Mouse (Mus musculus): ENCODE results near the gene Tmem60. TPM values are rescaled to one million over a fixed set of nuclear protein-coding genes. Genes with fewer than 3 reads are reported as not detected.

Tmem60 gene
- polyA plus RNA-seq, 1 experiment from 2014 or later: 44.6 TPM

DNA sequence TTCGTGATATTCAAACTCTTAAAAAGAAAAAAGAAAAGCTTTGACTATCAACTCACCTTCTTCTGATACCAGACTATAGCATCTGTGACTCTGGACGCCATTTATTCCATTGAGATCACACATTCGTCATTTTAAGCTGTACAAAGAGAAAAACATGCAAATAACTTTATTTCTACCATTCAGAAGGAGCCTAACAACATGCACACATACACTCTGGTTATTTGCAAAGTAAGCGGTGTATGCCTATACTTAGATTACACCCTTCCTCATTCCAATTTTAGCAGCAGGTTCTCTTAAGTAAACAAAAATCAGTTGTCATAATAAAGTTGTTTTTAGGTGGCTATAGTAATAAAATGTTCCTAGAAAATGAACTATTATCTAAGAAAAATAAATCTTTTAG, 26.9 kb upstream of the Tmem60 start:
- Histone ChIP-seq H3K27me3 (ENCODE audit: control insufficient read depth, insufficient read depth, low read length) (no peaks in the 10 kb centered on the region), H3K36me3 (ENCODE audit: control insufficient read depth, insufficient read depth, low read length) (no peaks in the 10 kb centered on the region), H3K9ac (ENCODE audit: low read length) (no peak overlapping the region), H3K4me2 (replicated peaks; ENCODE audit: low read depth) (no peak overlapping the region), H3K4me3 (ENCODE audit: low read depth, low read length) (no peak overlapping the region), H3K4me1 (replicated peaks; ENCODE audit: control insufficient read depth, insufficient read depth) (no peaks in the 10 kb centered on the region), H3K27ac (replicated peaks) (no peak overlapping the region), H3K9me3 (ENCODE audit: control insufficient read depth, low read length) (no peaks in the 10 kb centered on the region)
- no peak for DNase-seq (ENCODE audit: low spot score)
- 74% methylated on average over 4 of the region's 4 CpGs for WGBS
- no peak for ATAC-seq (ENCODE audit: low FRiP score, low TSS enrichment)
- no peak for TF ChIP-seq EP300 (optimal IDR thresholded peaks at IDR 0.05)
- TF ChIP-seq CTCF (IDR thresholded peaks at IDR 0.05; ENCODE audit: low read depth): no peak

DNA sequence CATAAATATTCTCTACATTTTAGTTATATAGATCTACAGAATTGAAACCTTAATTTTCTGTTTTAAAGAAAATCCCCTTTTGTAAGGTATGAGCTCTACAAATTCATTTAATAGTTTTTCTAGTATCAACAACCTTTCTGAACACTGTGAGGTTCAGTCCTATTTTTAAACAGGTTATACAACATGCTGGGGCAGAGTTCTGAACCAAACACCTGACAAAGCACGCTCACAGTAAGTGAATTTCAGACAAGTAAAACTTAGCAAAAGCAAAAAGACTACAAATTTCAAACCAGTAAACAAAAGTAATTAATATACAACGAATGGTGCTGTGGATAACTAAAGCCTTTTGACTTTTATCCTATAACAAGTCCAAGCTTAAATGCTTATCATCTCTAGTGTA, 23.6 kb upstream of the Tmem60 start:
- ATAC-seq (ENCODE audit: low FRiP score, low TSS enrichment) (no peak), DNase-seq (ENCODE audit: low spot score) (no peak)
- TF ChIP-seq EP300 (optimal IDR thresholded peaks at IDR 0.05) (no peak), CTCF (IDR thresholded peaks at IDR 0.05; ENCODE audit: low read depth) (no peak)
- H3K9ac ChIP-seq (ENCODE audit: low read length): no peak overlapping the region
- no peaks in the 10 kb centered on the region for H3K9me3 ChIP-seq (ENCODE audit: control insufficient read depth, low read length)
- H3K4me1 ChIP-seq (replicated peaks; ENCODE audit: control insufficient read depth, insufficient read depth): no peaks in the 10 kb centered on the region
- H3K36me3 ChIP-seq (ENCODE audit: control insufficient read depth, insufficient read depth, low read length): no peaks in the 10 kb centered on the region
- H3K27me3 ChIP-seq (ENCODE audit: control insufficient read depth, insufficient read depth, low read length): no peaks in the 10 kb centered on the region
- no peak overlapping the region for H3K4me2 ChIP-seq (replicated peaks; ENCODE audit: low read depth)
- H3K27ac ChIP-seq (replicated peaks): no peak overlapping the region
- WGBS: 73% methylated on average over 2 of the region's 2 CpGs
- no peak overlapping the region for H3K4me3 ChIP-seq (ENCODE audit: low read depth, low read length)

DNA sequence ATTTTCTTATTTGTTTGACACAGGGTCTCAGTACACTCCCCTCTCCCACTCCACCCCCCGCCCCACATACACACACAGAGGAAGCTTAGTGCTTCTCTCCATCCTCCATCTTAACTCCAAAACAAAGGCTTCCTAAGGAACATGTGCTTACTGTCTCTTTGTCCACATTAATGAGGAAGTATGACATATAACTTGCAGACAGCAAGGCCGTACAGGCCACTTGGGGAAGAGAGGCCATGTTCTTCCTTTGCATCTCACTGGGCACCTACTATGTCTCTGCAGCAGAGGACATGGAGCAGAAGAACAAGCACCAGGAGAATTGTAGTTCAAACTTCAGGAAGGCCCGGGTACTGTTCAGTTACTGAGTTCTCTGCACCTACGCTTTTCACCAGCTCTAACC, 21.4 kb upstream of the Tmem60 start:
- Histone ChIP-seq H3K9ac (ENCODE audit: low read length) (no peak overlapping the region), H3K9me3 (ENCODE audit: control insufficient read depth, low read length) (no peaks in the 10 kb centered on the region), H3K4me1 (replicated peaks; ENCODE audit: control insufficient read depth, insufficient read depth) (no peaks in the 10 kb centered on the region), H3K27me3 (ENCODE audit: control insufficient read depth, insufficient read depth, low read length) (no peaks in the 10 kb centered on the region), H3K4me2 (replicated peaks; ENCODE audit: low read depth) (no peak overlapping the region), H3K27ac (replicated peaks) (no peak overlapping the region), H3K4me3 (ENCODE audit: low read depth, low read length) (no peak overlapping the region), H3K36me3 (ENCODE audit: control insufficient read depth, insufficient read depth, low read length) (no peaks in the 10 kb centered on the region)
- WGBS: 88% methylated on average over 4 of the region's 4 CpGs
- ATAC-seq (ENCODE audit: low FRiP score, low TSS enrichment) (no peak), DNase-seq (ENCODE audit: low spot score) (no peak)
- no peak for TF ChIP-seq CTCF (IDR thresholded peaks at IDR 0.05; ENCODE audit: low read depth)
- no peak for TF ChIP-seq EP300 (optimal IDR thresholded peaks at IDR 0.05)

DNA sequence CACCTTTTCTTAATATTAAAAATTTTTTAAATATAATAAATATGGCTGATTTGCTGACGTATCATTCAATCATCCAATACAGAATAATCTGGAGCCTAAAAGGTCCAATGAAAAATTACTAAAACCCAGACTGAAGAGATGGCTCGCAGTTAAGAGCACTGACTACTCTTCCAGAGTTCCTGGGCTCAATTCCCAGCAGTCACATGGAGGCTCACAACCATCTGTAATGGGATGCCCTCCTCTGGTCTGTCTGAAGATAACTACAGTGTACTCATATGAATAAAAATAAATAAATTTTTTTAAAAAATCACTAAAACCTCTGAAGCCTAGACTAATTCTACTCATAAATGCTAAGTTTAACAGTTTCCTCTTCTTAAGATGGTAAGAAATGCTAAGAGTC, 20.1 kb upstream of the Tmem60 start:
- Histone ChIP-seq H3K4me3 (ENCODE audit: low read depth, low read length) (no peak overlapping the region), H3K4me2 (replicated peaks; ENCODE audit: low read depth) (no peak overlapping the region), H3K9ac (ENCODE audit: low read length) (no peak overlapping the region), H3K9me3 (ENCODE audit: control insufficient read depth, low read length) (no peaks in the 10 kb centered on the region), H3K4me1 (replicated peaks; ENCODE audit: control insufficient read depth, insufficient read depth) (no peaks in the 10 kb centered on the region), H3K36me3 (ENCODE audit: control insufficient read depth, insufficient read depth, low read length) (no peaks in the 10 kb centered on the region), H3K27ac (replicated peaks) (no peak overlapping the region), H3K27me3 (ENCODE audit: control insufficient read depth, insufficient read depth, low read length) (no peaks in the 10 kb centered on the region)
- ATAC-seq (ENCODE audit: low FRiP score, low TSS enrichment): no peak
- WGBS: 90% methylated on average over 2 of the region's 2 CpGs
- TF ChIP-seq EP300 (optimal IDR thresholded peaks at IDR 0.05): no peak
- no peak for TF ChIP-seq CTCF (IDR thresholded peaks at IDR 0.05; ENCODE audit: low read depth)
- no peak for DNase-seq (ENCODE audit: low spot score)

DNA sequence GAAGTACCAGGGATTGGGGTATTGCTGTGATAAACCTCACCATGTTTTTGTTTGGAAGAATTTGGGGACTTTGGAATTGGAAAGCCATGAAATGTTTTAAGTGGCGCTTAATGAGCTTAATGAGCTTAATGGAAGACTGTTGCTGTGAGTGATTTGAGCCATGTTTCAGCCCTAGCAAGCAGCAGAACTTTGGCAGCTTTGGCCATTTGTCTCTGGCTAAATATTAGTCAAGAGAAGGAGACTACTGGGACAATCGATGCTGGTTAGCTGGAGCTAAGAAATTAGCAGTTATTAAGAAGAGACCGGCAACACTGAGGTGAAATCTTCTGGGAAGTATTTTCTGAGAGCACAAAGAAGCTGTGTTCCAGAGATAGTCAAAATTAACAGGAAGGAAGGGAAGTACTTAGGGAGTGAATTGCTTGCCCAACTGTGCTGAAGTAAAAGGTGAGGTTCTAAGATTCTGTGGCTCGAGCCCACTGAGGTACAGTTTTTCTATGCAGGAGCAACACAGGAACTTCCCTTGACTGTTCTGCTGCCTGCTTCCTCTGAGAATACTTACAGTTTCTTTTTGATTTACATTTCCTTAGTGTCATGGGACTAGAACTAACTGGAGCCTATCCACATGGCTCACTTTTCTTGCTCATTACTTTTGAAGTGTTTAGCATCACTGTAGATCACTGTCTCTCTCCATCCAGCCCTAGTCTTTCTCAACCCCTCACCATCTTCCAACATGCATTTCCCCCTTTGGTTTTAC, 17.6 kb upstream of the Tmem60 start:
- ATAC-seq (ENCODE audit: low FRiP score, low TSS enrichment) (no peak), DNase-seq (ENCODE audit: low spot score) (no peak)
- no peak overlapping the region for H3K4me2 ChIP-seq (replicated peaks; ENCODE audit: low read depth)

DNA sequence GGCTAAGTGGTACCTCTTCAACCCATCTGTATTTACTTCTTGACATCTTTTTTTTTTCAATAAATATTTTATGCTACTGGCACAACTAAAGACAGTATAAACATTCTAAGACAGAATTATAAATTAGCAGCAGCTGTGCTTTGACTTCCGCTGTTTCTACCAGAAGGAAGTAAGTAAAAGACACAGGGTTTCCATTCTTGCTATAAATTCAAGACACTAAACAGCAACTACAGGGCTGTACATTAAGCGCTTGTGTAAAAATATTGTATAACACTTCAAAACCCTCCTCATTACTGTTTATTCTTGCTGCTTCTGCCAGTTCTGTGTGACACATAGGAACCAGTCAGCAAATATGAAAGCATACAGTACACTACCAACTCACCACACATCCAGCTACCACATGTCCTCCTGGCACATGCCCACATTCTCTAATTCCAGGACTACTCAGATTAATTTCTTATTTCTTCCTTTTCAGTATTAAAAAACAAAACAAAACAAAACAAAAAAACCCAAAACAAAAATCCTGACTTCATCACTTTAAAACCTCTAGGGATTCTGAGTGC, 16.7 kb upstream of the Tmem60 start:
- Histone ChIP-seq H3K4me2 (replicated peaks; ENCODE audit: low read depth) (no peak overlapping the region), H3K9me3 (ENCODE audit: control insufficient read depth, low read length) (no peaks in the 10 kb centered on the region), H3K4me3 (ENCODE audit: low read depth, low read length) (no peak overlapping the region), H3K9ac (ENCODE audit: low read length) (no peak overlapping the region), H3K27ac (replicated peaks) (no peak overlapping the region), H3K36me3 (ENCODE audit: control insufficient read depth, insufficient read depth, low read length) (no peaks in the 10 kb centered on the region), H3K27me3 (ENCODE audit: control insufficient read depth, insufficient read depth, low read length) (no peaks in the 10 kb centered on the region), H3K4me1 (replicated peaks; ENCODE audit: control insufficient read depth, insufficient read depth) (no peaks in the 10 kb centered on the region)
- WGBS: 52% methylated on average over 2 of the region's 2 CpGs
- ATAC-seq (ENCODE audit: low FRiP score, low TSS enrichment): no peak
- TF ChIP-seq CTCF (IDR thresholded peaks at IDR 0.05; ENCODE audit: low read depth) (no peak), EP300 (optimal IDR thresholded peaks at IDR 0.05) (no peak)
- DNase-seq (ENCODE audit: low spot score): no peak

More for the DNA sequence above, 17.6 kb upstream of the Tmem60 start:
- no peak overlapping the region for H3K27ac ChIP-seq (replicated peaks)
- 68% methylated on average over 4 of the region's 4 CpGs for WGBS
- no peaks in the 10 kb centered on the region for H3K4me1 ChIP-seq (replicated peaks; ENCODE audit: control insufficient read depth, insufficient read depth)
- H3K36me3 ChIP-seq (ENCODE audit: control insufficient read depth, insufficient read depth, low read length): no peaks in the 10 kb centered on the region
- H3K4me3 ChIP-seq (ENCODE audit: low read depth, low read length): no peak overlapping the region
- no peaks in the 10 kb centered on the region for H3K27me3 ChIP-seq (ENCODE audit: control insufficient read depth, insufficient read depth, low read length)
- no peaks in the 10 kb centered on the region for H3K9me3 ChIP-seq (ENCODE audit: control insufficient read depth, low read length)
- TF ChIP-seq CTCF (IDR thresholded peaks at IDR 0.05; ENCODE audit: low read depth): no peak
- TF ChIP-seq EP300 (optimal IDR thresholded peaks at IDR 0.05): no peak
- H3K9ac ChIP-seq (ENCODE audit: low read length): no peak overlapping the region

Measured in stomach, postnatal 0 days (tissue).